In genomic region chr6:97478981-97479860, GRCm38 (mm10) we compare ENCODE assay signal across 10 mouse cellular contexts.
A peak's percentile ranks its signal among the peaks of the same experiment; 100 is the strongest.
DNase-seq lines count a peak whose midpoint lies in the region; ATAC-seq and TF ChIP-seq lines count a peak whose summit lies in the region.
"Had no signal": no experiment of that assay in that cellular context is flagged by ENCODE, and none has a peak within 500 bp of the region (broad histone marks: within the 10 kb centered on the region; RNA-seq: fewer than 3 reads in every experiment).

No protein-coding gene starts in this region.

- no peak overlapping the region for H3K27ac ChIP-seq in liver, embryonic 14.5 days
- no peak overlapping the region for H3K27ac ChIP-seq in forebrain, embryonic 15.5 days (replicated peaks)
- H3K27ac ChIP-seq: embryonic facial prominence, embryonic 10.5 days; lung, embryonic 15.5 days had no signal

- H3K9me3 ChIP-seq in liver, embryonic 14.5 days (ENCODE audit: control insufficient read depth, low read length) = no peaks in the 10 kb centered on the region
- no peaks in the 10 kb centered on the region for H3K9me3 ChIP-seq in forebrain, embryonic 15.5 days
- H3K9me3 ChIP-seq: embryonic facial prominence, embryonic 10.5 days; lung, embryonic 15.5 days had no signal

- peak; percentile 41 for DNase-seq in adrenal gland, adult 2 months
- DNase-seq in adrenal gland, postnatal 25 days = no peak
- no peak for DNase-seq in liver, embryonic 14.5 days (ENCODE audit: low read depth in 3 of 3, low spot score in 3 of 3)
- DNase-seq in liver = no peak
- peak; percentile 51 for DNase-seq in embryo, embryonic 10.5 days (ENCODE audit: low spot score)
- peak; percentile 77 to 90 for DNase-seq in kidney, postnatal 36 days

- peak; percentile 15; the same call in 1 of the 2 replicates for ATAC-seq in liver, embryonic 14.5 days (ENCODE audit: insufficient read depth)
- ATAC-seq in forebrain, embryonic 15.5 days (replicated peaks) = no peak
- no peak for ATAC-seq in cerebellum, adult (ENCODE audit: insufficient number of reproducible peaks, low FRiP score, low TSS enrichment)

- no peak for TF ChIP-seq EP300 in liver, embryonic 14.5 days (IDR thresholded peaks at IDR 0.05; ENCODE audit: low read depth)

- 54% methylated on average over 19 of the region's 19 CpGs for WGBS in liver, embryonic 14.5 days (ENCODE audit: insufficient replicate concordance)
- 57% methylated on average over 19 of the region's 19 CpGs for WGBS in forebrain, embryonic 15.5 days

- H3K4me1 ChIP-seq in liver, embryonic 14.5 days (replicated peaks; ENCODE audit: control insufficient read depth in 2 of 2, insufficient read depth in 2 of 2, low read length in 1 of 2) = no peaks in the 10 kb centered on the region
- H3K4me1 ChIP-seq in forebrain, embryonic 15.5 days = no peaks in the 10 kb centered on the region
- H3K4me1 ChIP-seq: lung, embryonic 15.5 days had no signal

- no peak overlapping the region for H3K4me3 ChIP-seq in liver, embryonic 14.5 days (ENCODE audit: insufficient read depth in 1 of 2, low read depth in 2 of 2, low read length in 2 of 2)
- H3K4me3 ChIP-seq in forebrain, embryonic 15.5 days = no peak overlapping the region
- H3K4me3 ChIP-seq: embryonic facial prominence, embryonic 10.5 days; lung, embryonic 15.5 days had no signal

- no peak overlapping the region for H3K4me2 ChIP-seq in liver, embryonic 14.5 days (ENCODE audit: low read depth)
- no peak overlapping the region for H3K4me2 ChIP-seq in forebrain, embryonic 15.5 days (replicated peaks)
- H3K4me2 ChIP-seq: lung, embryonic 15.5 days had no signal

- no peaks in the 10 kb centered on the region for H3K36me3 ChIP-seq in liver, embryonic 14.5 days (replicated peaks; ENCODE audit: control insufficient read depth, insufficient read depth, low read depth)
- H3K36me3 ChIP-seq in forebrain, embryonic 15.5 days = no peaks in the 10 kb centered on the region
- H3K36me3 ChIP-seq: embryonic facial prominence, embryonic 10.5 days; lung, embryonic 15.5 days had no signal

- H3K9ac ChIP-seq in liver, embryonic 14.5 days (replicated peaks) = no peak overlapping the region
- no peak overlapping the region for H3K9ac ChIP-seq in forebrain, embryonic 15.5 days (replicated peaks)
- H3K9ac ChIP-seq: lung, embryonic 15.5 days had no signal

- no peaks in the 10 kb centered on the region for H3K27me3 ChIP-seq in liver, embryonic 14.5 days (ENCODE audit: control insufficient read depth, insufficient read depth, low read length)
- no peaks in the 10 kb centered on the region for H3K27me3 ChIP-seq in forebrain, embryonic 15.5 days
- H3K27me3 ChIP-seq: lung, embryonic 15.5 days had no signal

- TF ChIP-seq CTCF in liver, embryonic 14.5 days (IDR thresholded peaks at IDR 0.05; ENCODE audit: low read depth) = no peak

Comparison
In these comparisons a context has a peak if more than half of its experiments do, and no peak if none do; other contexts are left out.
1. DNase-seq: peak in adrenal gland, adult 2 months (single experiment), embryo, embryonic 10.5 days (single experiment) and kidney, postnatal 36 days (2 of 2); none in adrenal gland, postnatal 25 days (single experiment), liver, embryonic 14.5 days (0 of 3) and liver (single experiment).